Mouse (Mus musculus) lung, adult 2 months (tissue): ENCODE measurements at regions not wholly inside any gene's neighbourhood (a gene's known extent, or its start where the extent isn't known, plus 50 kb on each side); places are given as distances from the start of the nearest gene placed in this dataset.

Experiments used
- DNase-seq: peaks from one replicate; pipeline ENCODE4 v3.0.0; 2022
- H3K4me1 ChIP-seq: fragments of 200-500 bp; 2 replicates; pipeline ENCODE4 v1.6.1; 2011; ENCODE audit warnings: low read length; ENCODE audit not compliant: control insufficient read depth, insufficient read depth
- H3K4me3 ChIP-seq: fragments of 200-500 bp; replicated peaks from 2 replicates; pipeline ENCODE3; 2011; ENCODE audit warnings: low read depth, mild to moderate bottlenecking, control low read depth, low read length; ENCODE audit errors: extremely low read depth
- CTCF ChIP-seq: fragments of 200-500 bp; IDR thresholded peaks from 2 replicates; pipeline ENCODE4 v1.5.1; 2011; ENCODE audit warnings: mild to moderate bottlenecking, low read length, control low read depth; ENCODE audit not compliant: insufficient read depth
- POLR2A ChIP-seq: fragments of 200-500 bp; IDR thresholded peaks from 2 replicates; pipeline ENCODE4 v1.6.1; 2011; ENCODE audit warnings: low read depth, mild to moderate bottlenecking, control low read depth, low read length, borderline replicate concordance; ENCODE audit errors: extremely low read depth
- WGBS: fragments of 180-500 bp; shearing (Covaris S2); methylation state at CpG from one replicate; pipeline ENCODE4 v1.1.7; 2018; 5-methylcytosine and 5-hydroxymethylcytosine counted together

GRCm38 (mm10) chr13:94650951-94651350, 137.8 kb upstream of the Tbca start:
- no peak for DNase-seq
- 67% methylated on average over 7 of the region's 7 CpGs for WGBS
- TF ChIP-seq CTCF (no peak), POLR2A (no peak)
- H3K4me1 ChIP-seq, result no peaks in the 10 kb centered on the region
- no peak overlapping the region for H3K4me3 ChIP-seq

GRCm38 (mm10) chr13:94667604-94668003, 121.1 kb upstream of the Tbca start:
- Histone ChIP-seq H3K4me3 (no peak overlapping the region), H3K4me1 (no peaks in the 10 kb centered on the region)
- whole genome bisulfite sequencing, result 75% methylated on average over 9 of the region's 9 CpGs
- no peak for TF ChIP-seq POLR2A
- DNase-seq, result no peak

GRCm38 (mm10) chr13:94668276-94668675, 120.4 kb upstream of the Tbca start:
- H3K4me3 ChIP-seq, result no peak overlapping the region
- DNase-seq, result no peak
- no peaks in the 10 kb centered on the region for H3K4me1 ChIP-seq
- WGBS, result 67% methylated on average over 5 of the region's 5 CpGs
- TF ChIP-seq CTCF (no peak), POLR2A (no peak)

- no peak overlapping the region for H3K4me3 ChIP-seq
These were observed 119.5 kb upstream of the Tbca start for GRCm38 (mm10) chr13:94669106-94669683.

GRCm38 (mm10) chr13:94670266-94670665, 118.4 kb upstream of the Tbca start:
- no peak for DNase-seq
- Histone ChIP-seq H3K4me3 (no peak overlapping the region), H3K4me1 (no peaks in the 10 kb centered on the region)
- TF ChIP-seq CTCF (no peak), POLR2A (no peak)
- 84% methylated on average over 11 of the region's 11 CpGs for WGBS

More at GRCm38 (mm10) chr13:94669106-94669683, 119.5 kb upstream of the Tbca start:
- 64% methylated on average over 9 of the region's 9 CpGs for WGBS
- no peak for DNase-seq
- no peaks in the 10 kb centered on the region for H3K4me1 ChIP-seq
- TF ChIP-seq CTCF, result no peak
- no peak for TF ChIP-seq POLR2A

GRCm38 (mm10) chr13:94670961-94671360, 117.7 kb upstream of the Tbca start:
- H3K4me1 ChIP-seq, result no peaks in the 10 kb centered on the region
- no peak overlapping the region for H3K4me3 ChIP-seq
- DNase-seq, result no peak
- no peak for TF ChIP-seq POLR2A
- TF ChIP-seq CTCF, result no peak
- WGBS, result 74% methylated on average over 8 of the region's 8 CpGs

- Histone ChIP-seq H3K4me3 (no peak overlapping the region), H3K4me1 (no peaks in the 10 kb centered on the region)
- 43% methylated on average over 17 of the region's 17 CpGs for WGBS
- TF ChIP-seq POLR2A (no peak), CTCF (no peak)
- DNase-seq, result no peak
These were observed 108.1 kb upstream of the Tbca start for GRCm38 (mm10) chr13:94680492-94681168.

GRCm38 (mm10) chr13:94681606-94682005, 107.1 kb upstream of the Tbca start:
- DNase-seq, result no peak
- H3K4me3 ChIP-seq, result no peak overlapping the region
- TF ChIP-seq POLR2A (no peak), CTCF (no peak)
- WGBS, result 91% methylated on average over 13 of the region's 13 CpGs
- no peaks in the 10 kb centered on the region for H3K4me1 ChIP-seq

- TF ChIP-seq CTCF (no peak), POLR2A (no peak)
- WGBS, result 56% methylated on average over 7 of the region's 7 CpGs
These were observed 103.5 kb upstream of the Tbca start for GRCm38 (mm10) chr13:94685191-94685590.

GRCm38 (mm10) chr13:94687295-94687694, 101.4 kb upstream of the Tbca start:
- DNase-seq, result no peak
- no peak for TF ChIP-seq CTCF
- no peak for TF ChIP-seq POLR2A
- H3K4me1 ChIP-seq, result no peaks in the 10 kb centered on the region
- 67% methylated on average over 5 of the region's 5 CpGs for WGBS
- H3K4me3 ChIP-seq, result no peak overlapping the region

More at GRCm38 (mm10) chr13:94685191-94685590, 103.5 kb upstream of the Tbca start:
- DNase-seq, result no peak
- H3K4me1 ChIP-seq, result no peaks in the 10 kb centered on the region
- no peak overlapping the region for H3K4me3 ChIP-seq

GRCm38 (mm10) chr13:94706641-94707053, 82.1 kb upstream of the Tbca start:
- no peak for DNase-seq
- H3K4me1 ChIP-seq, result peaks cover 3% of the 10 kb centered on the region
- 6% methylated on average over 7 of the region's 7 CpGs for WGBS
- H3K4me3 ChIP-seq, result no peak overlapping the region
- no peak for TF ChIP-seq POLR2A
- no peak for TF ChIP-seq CTCF
